Mouse (Mus musculus) frontal cortex, postnatal 10 days (tissue): ENCODE results near the gene Kdelr1.

ENCODE experiments used
- DNase-seq, 2 experiments: peaks; one replicate each; pipeline ENCODE4 v3.0.0; 2022; ENCODE audit warnings: low spot score in 2 of 2, mixed read lengths in 1 of 2

Kdelr1 gene

DNA sequence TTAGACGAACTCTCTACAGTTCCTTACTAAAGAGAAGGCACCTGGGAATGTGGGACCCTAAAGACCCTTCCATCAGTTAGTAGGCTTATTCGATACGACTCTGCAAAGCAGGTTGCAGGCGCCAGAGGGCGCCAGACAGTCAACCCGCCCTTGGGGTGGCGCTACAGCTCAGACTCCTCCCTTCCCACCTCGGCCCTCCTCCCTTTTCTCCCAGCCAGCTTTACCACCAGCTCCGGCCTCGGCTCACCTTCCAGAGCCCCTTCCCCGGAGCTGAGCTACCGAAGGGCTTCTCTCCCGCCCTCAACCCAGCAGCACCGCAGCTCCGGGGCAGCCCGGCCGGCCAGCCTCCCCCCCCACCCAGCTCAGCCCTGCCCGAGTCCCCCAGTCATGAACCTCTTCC, at the start of gene Kdelr1:
Kdelr1 (plus strand) TSS at position 149 of the 400 bp plus-strand sequence.
- peak; percentile 79 to 89 for DNase-seq

DNA sequence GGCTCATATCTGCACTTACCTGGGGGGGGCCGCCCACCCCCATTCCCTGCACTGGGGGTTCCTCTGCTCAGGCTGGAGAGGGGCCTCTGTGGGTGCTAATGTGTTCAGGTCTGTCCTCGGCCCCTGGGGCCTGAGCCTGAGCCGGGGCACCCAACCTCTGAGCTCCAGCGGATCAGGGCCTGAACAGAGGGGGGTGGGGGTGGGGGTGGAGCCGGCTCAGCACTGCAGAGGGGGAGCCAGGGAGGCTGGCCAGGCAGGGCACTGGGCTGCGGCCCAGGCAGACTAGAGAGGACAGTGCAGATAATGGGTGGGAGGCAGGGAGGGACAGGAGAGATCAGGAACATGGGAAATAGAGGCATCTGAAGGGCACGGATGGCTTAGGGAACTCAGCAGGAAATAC, 48.0 kb upstream of the Kdelr1 start, which contains the start of gene Kcnj14:
Kcnj14 (minus strand) TSS at position 185 of the 400 bp plus-strand sequence.
- DNase-seq: no peak

DNA sequence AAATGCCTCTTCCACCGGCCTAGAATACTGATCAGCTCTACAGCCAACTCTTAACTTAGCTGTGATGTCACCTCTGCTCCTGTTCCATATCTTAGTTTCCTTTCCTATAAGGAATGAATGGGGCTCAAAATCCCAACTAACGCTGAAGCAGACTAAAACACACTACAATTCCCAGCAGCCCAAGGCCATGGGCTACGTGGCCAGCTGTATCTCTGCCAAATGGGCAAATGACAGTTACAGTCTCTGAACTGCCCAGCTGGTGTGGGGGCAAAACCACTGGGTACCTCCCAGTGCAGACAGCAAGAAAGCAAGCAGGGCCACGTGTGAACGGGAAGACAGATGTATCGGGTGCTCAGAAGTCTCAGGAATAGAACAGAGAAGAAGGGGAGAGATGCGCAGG, 45.9 kb upstream of the Kdelr1 start:
- no peak for DNase-seq

DNA sequence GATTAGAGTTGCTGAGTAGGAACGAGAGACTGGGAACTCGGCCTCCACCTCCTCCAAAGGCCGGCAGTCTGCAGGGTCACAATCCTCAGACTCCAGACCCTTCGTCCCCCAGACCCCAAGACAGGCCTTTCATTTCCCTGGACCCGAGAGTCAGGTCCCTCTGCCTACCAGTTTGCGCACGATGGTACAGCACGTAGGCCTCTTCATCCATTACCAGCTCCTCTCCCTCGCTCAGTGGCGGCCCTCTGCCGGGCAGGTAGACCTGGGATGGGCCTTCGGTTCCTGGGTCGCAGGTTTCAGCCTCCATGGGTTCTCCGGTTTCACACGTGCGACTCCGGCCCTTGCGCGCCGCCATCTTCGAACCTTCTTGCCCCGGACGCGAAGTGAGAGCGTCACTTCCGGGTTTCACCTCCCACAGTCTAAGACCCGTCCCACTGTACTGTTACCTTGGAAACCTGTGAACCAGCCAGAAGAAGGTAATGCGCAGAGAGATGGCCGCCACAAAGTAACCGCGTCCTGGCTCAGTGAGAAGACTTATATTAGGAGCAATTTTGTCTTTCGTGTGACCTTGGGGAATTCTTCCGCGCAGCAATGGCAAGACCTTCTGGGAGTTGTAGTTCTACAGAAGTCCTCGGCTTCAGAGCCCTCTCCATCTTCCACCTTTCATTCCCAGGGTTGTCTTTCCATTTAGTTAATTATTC, 42.0 kb upstream of the Kdelr1 start, which contains the start of gene Grwd1:
Grwd1 (minus strand) TSS at position 518 of the 701 bp plus-strand sequence.
- DNase-seq: peak; percentile 78 to 86

DNA sequence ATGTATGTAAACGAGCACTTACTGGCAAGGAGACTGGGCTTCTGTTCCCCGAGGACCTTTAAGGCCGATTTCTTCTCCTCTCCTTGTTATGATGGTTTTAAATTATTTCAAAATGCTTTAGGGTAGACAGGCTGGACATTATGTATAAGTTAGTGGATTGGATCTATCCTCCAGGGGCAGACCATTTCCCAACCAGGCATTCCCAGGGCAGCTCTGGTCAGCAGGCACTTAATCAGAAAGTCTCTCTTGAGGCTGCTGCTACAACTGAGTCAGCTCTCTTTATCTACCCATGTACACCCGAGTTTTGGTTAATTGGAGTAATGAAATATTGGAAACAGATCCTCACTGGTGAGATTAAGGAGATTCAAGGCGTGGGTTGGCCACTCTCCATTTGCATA, 41.4 kb upstream of the Kdelr1 start:
- no peak for DNase-seq

DNA sequence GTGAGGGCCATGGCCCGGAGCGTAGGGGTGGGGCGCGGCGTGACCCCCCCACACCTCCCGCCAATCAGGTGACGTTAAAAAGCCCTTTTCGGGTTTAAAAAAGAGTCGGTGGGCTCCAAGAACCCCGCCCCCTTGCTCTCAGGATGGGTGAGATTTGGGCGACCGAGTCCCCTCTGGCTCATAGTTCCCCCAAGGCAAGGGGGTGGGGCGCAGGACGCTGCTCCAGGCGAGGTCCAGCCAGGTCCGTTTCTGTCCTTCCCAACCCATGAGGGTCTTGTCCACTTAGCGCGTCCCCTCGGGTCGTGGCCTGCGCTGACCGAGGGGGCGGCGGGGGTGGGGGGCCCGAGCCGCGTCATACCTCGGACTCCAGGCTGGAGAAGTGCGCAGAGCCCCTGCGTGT, 40.1 kb upstream of the Kdelr1 start:
- DNase-seq: no peak

DNA sequence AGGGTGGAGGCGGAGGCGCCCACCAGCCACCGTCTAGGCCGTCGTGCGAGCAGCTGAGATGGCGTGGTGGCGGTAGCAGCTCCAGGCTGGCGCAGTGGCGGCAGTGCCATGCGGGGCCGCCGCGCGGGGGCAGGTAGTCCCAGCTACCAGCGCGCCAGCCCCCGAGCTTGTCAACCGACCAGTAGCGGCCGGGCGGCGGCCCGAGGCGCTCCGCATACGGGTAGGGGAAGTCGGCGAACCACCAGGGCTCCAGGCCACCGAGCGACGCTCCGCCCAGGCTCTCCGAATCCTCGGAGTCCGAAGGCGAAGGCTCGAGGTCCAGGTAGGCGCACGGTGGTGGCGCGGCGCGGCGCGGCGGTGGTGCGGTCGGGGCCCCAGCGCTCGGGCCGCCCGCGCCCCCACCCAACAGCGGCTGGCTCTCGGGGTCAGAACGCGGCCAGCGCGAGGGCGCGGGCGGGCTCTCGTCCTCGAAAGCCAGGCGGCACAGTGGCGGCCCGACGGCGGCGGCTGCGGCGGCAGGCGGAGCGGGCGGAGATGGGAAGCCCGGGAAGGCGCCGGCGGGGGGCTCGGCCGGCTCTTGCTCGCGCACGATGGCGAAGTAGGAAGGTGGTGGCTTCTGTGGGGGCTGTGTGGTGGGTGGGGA, 39.3 kb upstream of the Kdelr1 start:
- DNase-seq: no peak

DNA sequence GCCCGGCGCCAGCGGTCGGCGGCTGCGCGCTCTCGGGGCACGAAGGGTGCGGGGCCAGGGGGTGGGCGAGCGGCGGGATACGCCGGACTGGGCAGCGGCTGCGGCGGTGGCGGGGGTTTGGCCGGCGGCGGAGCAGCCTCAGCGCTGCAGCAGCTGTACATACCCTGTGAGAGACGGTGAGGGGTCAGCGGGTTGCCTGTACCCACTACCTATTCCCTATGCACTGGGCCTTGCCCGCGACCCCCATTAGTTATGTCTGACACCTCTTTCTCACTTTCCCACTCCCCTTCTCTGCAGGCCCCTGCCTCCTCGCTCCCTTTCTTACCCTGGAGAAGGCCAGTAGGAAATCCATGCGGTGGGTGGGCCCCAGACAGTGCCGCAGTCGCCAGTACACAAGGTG, 38.6 kb upstream of the Kdelr1 start:
- DNase-seq: no peak

DNA sequence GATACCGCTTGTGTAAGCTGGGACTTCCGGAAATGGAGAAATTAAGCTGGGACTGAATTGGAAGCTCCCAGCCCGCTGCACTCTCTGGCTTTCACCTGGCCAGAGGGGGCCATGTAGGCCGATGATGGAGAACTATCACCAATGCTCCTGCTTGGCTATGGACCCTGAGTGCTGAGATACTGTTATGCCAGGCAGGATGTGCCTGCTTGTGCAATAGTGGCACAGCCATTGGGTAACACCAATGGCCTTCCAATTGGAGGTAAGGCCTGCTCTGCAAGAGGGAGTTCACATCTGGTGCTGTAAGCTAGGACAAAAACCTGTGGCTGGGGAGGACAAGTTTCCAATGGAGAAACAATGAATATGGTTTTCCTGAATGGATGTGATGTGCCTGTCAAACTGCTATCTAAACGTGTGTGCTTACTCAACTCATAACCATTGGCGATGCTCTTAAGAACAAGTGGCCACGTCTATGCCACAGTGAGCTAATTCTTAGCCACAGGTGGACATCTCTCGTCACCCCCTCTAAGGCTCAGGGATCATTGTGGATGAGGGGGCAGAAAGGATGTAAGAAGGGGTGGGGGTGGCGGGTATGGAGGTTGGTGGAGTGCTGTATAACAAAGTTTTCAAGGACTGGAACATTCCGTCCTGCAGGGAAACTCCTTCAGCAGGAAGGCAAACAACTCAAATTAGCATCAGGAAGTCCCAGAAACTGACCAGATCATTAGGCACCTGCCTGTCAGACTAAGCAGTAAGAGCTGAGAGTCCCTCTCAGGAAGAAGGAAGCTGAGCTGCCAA, 29.4 kb upstream of the Kdelr1 start:
- no peak for DNase-seq

DNA sequence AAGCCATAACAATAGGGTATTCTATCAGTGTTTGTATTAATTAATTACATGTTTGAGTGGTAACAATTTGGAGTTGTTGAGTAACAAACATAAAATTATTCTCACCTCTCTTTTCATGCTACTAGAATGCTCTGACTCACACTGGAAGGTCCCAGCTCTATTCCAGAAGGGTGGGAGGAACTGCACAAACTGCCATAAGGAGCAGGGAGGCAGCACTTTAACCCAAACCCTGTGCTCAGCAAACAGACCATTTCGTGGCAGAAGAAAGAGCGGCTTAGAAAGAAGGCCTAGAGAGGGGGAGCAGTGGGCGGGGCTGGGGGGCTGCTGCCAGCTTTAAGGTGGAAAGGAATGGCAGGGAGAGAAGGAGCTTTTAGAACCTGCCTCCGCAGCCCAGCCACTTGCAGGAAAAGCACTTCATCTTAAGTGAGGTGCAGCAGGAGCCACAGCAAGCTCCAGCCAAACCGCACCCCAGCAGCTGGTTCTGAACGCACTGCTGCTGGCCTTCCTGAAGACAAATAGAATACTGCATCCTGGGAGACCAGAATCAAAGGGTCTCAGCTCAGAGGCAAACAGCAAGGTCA, 24.0 kb upstream of the Kdelr1 start:
- DNase-seq: no peak

DNA sequence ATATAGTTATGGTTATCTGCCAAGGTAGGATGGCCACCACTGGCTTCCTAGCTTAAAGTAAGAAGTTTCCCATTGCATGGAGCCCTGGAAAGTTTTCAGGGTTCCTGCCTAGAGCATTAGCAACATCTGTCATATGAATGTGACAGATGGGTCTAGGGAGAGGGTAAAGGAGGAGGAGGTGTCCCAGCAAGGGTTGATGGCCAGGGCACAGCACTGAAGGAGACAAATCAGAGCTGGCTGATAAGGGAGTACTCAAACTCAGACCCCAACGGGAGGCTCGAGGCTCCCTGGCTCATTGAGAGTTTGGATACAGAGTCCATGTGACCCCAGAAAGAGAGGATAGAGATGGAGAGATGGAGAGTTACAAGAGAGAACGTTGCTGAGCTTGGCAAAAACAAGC, 21.9 kb upstream of the Kdelr1 start:
- DNase-seq: no peak

DNA sequence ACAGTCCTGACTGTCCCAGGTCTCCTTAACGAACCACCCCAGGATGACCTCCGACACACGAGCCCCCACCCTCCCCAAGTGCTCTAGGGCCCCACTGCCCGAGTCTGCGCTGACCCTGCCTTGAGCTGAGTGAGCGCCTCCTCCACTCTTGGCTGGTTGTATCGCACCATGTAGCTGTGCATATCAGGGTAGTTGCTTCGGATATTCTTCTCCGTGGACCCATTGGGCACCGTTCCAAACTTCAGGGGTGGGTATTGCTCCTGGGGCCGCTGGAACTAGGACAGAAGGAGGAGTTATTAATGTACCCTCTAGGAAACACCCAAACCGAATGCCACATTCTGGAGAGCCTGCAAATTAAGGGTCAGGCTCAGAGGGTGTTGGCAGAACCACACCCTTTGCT, 19.5 kb upstream of the Kdelr1 start:
- DNase-seq: no peak

DNA sequence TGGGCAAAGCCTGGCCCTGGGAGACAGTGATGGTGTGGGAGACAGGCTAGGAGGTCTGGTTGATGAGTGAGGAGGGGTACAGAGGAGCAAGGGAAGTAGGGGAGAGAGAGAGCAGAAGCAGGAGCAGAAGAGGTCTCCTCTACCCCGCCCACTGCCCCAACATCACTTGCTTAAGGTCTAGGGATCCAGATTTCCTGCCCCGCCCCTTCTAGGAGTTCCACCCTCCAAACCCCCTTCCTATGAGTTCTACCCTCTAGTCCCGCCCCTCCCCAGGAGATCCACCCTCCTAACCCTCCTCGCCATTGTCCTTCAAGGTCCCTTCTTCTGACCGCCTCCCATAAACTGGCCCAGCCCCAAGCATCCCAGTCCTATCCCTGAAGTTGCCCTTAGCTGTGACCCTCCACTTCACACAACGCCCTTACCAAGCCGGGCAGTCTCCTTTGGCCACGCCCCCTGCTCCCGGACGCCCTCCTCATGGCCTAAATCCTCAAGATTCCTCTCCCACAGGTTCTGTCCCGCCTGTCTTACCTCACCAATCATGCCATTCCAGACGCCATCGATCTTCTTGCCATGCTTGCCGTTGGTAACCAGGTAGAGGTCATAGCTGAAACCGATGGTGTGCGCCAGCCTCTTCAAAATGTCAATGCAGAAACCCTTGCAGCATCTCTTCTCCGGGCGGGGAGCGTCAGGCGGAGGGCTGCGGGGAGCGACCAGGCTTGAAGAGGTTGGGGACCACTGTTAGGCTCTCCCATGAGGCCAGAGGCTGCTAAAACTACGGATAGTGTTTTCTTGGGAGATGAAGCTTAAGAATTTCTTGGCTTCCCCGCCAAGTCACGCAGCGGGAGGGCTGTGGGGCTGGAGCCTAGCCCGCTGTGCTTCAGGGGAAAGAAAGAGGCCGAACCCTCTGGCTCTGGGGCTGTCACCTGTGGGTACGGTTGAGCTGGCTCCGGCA, 15.3 kb upstream of the Kdelr1 start:
- no peak for DNase-seq

DNA sequence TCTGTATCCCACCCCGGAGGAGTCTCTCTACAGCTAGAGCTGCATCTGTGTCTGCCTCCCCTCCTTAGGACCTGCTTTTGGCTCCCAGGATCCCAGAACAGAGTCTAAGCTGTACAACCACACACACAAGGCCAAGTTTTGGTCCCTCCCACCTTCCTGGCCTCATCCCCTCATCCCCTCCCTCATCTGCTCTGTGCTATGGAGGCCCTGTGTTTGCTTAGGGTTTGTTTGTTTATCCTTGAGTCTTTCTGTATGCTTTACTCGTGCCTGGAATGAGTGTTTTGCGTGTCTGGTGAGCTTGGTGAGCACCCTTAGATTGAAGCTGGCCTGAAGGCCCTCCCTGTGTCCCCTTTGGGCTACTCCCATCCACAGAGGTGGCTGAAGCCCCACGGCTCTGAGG, 13.6 kb upstream of the Kdelr1 start:
- no peak for DNase-seq

DNA sequence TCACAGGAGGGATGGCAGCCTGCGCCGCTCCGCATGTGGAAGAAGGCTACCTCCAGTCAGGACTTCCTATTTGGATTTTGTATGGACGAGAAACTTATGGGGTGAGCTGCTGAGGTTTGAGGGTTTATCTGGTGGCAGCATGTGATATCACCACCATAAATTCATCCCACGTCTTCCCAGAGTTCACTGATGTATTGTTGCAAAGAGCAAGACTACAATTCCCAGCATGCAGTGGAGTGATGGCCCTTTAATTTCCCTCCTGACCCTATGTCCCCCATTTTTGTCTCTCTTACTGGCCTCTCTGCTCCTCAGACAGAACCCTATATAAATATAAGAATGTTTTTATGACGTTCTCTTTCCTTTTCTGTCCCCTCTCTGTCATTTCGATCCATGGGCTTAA, 9.8 kb upstream of the Kdelr1 start:
- DNase-seq: no peak

DNA sequence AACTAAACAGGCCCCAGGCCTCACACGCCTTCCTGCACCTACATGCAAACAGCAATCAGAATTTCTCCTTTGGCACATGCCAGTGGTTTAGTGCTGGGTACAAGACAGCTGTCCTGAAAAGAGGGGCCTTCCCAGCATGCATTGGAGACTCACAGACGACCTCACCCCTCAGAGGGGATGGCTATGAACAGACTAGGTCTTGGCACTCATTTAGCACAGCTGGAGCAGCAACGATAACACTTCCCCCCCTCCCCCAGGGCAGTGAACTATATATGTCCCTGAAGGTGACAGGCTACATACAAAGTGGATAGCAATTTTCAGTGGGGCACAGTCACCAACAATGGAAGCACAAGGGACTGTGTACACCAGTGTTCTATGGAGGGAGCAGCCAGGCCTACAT, 8.1 kb upstream of the Kdelr1 start:
- no peak for DNase-seq

DNA sequence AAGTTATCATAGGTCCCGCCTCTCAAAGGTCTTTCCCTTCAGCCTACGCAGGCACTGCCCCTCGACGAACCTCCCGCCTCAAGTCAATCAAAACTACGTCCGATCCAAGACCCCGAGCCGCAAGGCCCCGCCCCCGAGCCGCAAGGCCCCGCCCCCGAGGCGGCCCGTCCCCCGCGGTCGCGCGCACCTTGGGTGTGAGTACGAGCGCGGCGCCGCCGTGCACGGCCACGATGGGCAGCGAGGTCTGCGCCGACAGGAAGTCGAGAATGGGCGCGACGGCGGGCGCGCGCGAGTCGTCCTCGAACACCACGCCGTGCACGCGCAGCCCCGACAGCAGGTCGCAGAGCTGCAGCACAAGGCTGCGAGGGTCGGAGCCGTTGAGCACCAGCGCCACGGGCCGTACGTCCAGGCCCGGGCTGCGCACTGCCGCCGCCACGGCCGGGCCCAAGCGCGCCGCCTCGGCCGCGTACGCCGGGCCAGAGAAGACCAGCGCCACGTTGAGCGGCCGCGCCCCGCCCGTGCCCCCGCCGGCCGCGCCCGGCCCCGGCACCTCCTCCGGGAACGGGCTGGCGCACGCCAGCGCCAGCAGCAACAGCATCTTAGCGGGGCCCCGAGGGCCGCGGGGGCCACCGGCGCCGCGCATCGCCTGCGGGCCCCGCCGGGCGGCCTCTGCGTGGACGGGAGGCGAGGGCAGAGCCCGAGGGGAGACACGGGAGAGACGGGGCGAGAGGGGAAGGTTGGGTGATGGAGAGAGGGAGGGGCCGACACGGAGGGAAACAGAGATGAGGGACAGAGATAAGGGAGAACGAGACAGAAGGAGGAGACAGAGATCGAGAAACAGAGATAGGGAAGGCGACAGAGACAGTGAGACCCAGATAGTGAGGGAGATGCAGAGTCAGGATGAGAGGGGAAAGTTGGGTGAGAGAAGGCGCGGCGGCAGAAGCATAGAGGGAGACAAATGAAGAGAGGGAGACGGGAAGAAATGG, 6.4 kb upstream of the Kdelr1 start:
- peak; percentile 86 to 89 for DNase-seq

DNA sequence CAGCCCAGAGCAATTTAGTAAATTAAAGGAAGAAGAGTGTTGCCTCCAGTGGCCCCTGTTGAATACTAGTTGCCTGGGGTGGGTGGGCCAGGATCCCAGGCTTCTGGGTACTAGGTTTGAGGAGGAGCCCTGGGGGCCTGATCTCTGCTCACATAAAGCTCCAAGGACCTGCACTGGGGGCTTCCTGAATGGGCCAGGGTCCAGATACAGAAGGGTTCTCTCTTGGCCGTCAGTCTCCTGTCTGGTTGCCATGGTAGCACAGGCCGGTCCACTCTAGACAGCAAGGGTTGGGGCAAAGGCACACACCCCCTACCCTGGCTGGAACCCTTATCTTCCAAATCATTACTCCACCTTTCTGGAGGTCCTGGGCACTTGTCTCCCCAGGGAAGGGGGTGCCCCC, 4.7 kb upstream of the Kdelr1 start:
- no peak for DNase-seq

DNA sequence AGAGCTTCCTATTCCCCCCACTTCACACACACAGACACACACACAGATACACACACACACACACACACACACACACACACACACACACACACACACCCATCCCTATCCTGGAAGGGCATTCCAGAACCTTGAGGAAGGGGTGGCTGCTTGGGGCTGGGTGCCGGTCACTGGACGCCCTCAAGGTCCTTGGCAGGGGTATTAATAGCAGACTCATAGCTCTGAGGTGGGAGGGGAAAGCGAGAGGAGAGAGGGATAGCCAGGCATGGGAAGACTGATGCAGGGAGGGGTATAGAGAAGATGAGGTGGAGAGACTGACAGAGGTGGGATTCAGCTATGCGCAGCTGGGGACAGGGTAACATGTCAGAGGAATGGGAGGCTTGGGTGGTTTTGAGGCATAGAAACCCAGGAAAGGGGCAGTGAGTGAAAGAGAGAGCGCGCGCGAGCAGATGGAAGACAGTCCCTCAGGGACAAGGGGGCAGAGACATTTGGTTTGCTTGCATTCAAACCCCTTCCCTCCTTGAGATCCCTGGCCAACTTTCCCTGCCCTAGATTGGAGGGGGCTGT, 3.4 kb upstream of the Kdelr1 start:
- no peak for DNase-seq

DNA sequence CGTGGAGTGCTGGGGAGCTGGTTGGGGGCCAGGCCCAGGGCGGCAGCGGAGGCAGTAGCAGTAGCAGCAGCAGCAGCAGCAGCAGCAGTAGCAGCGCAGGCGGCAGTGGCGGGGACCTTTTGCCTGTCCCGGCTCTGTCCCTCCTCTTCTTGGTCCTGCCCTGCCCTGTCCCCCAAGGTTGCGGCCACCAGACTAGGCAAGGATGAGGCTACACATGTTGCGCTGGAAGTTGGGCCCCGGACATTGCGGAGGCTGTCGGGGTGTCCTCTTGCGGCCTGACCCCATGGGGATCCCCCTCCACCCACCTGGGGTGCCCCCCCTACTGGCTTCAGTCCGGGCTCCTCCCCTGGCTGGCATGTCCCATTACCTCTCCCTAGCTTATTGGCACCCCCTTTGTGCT, 2.8 kb upstream of the Kdelr1 start:
- DNase-seq: peak; percentile 33 to 59
